Mouse (Mus musculus) lung, postnatal 4 days (tissue): ENCODE data around the gene Hist1h1a.
"Not testable (repeated sequence)": the region's sequence is repeated elsewhere in the genome, so short reads cannot be mapped to it uniquely, and the experiment has no call there.

Experiments
- DNase-seq, 2 experiments: peaks; one replicate each; pipeline ENCODE4 v3.0.0; 2021

Gene Hist1h1a

DNA sequence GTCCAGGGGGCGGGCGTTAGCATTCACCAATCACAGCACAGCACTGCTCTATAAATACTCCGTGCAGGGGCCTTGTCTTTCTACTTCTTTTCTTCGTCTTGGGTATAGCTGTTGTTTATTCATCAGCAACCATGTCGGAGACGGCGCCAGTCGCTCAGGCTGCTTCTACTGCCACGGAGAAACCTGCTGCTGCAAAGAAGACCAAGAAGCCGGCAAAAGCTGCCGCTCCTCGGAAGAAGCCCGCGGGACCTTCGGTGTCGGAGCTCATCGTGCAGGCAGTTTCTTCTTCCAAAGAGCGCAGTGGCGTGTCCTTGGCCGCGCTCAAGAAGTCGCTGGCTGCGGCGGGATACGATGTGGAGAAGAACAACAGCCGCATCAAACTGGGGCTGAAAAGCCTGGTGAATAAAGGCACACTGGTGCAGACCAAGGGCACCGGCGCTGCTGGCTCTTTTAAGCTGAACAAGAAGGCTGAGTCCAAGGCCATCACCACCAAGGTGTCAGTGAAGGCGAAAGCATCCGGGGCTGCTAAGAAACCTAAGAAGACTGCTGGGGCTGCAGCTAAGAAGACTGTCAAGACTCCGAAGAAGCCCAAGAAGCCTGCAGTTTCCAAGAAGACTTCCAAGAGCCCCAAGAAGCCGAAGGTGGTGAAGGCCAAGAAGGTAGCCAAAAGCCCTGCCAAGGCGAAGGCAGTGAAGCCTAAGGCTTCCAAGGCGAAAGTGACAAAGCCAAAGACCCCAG, at the start of gene Hist1h1a:
TSS of gene Hist1h1a (plus strand) at position 81 of the 738 bp plus-strand sequence.
- peak; percentile 91 for DNase-seq

DNA sequence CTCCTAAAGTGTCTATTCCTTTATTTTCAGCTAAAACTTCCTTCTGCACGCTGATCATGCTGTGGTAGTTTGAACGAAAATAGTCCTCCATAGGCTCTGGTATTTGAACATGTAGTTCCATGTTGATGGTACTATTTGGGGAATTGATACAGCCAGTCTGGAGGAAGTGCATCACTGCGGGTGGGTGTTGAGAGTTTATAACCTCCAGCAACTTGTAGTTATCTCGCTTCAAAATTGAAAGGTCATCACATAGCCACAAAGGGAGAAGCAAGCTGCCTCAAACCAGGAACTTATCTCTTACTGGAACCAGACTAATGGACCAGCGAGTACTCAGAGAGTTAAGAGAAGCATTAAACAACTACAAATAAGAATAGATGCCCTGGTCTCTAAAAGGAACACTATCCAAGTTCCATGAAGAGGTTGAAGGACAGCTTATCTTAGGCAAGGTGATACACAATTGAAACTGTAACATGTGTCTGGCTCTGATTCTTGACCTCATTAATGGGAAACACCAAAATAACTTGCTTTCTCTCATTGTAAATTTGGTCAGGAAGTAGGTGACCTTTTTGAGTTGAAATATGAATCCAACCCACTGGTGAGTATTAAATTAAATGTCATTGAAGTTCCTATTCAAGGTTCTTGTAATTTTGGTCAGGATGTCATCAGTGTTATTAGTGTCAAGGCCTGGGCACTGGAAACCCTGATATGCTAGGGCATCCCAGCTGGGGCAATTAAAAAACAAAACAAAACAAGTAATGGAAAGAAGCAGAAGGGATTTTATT, 47.0 kb upstream of the Hist1h1a start:
- no peak for DNase-seq

- DNase-seq: no peak
Observed at GRCm38 (mm10) chr13:23717176-23717575, 46.3 kb upstream of the Hist1h1a start.

- DNase-seq: not testable (repeated sequence)
Observed at GRCm38 (mm10) chr13:23717593-23718245, 45.7 kb upstream of the Hist1h1a start.

DNA sequence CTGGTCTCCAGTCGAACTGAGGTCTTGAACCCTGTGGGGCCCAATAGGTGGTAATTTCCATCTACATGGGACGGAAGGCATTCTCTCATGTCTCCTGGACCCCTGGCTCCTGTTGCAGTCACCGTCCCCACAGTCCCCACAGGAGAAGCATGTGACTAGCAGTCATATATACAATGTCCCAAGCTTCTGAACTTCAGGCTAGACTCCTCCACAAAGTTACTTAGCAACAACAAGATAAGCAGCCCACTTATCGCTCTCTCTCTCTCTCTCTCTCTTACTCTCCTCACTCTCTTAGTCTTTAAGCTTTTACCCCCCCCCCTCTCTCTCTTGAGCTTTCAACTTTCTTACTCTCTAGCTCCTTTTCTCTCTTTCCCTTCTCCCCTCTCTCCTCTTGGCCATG, 39.2 kb upstream of the Hist1h1a start:
- no peak for DNase-seq

DNA sequence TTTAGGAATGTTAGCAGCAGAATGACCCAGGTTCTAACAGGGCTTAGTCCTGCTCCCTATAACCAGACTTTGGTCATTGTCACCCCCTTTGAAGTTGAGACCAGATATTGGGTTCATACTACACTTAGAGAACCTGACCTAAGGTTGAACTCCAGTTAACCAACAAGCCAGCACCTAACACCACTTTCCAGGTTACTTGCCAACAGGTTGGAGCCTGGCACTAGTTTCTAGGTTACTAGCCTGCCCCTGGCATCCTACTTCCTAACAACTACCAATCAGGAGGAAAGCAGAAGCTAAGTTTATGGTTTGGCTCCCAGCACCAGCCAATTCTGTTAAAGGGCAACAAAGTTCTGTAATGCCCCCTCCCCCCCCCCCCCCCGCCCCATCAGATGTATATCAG, 38.3 kb upstream of the Hist1h1a start:
- DNase-seq: no peak

DNA sequence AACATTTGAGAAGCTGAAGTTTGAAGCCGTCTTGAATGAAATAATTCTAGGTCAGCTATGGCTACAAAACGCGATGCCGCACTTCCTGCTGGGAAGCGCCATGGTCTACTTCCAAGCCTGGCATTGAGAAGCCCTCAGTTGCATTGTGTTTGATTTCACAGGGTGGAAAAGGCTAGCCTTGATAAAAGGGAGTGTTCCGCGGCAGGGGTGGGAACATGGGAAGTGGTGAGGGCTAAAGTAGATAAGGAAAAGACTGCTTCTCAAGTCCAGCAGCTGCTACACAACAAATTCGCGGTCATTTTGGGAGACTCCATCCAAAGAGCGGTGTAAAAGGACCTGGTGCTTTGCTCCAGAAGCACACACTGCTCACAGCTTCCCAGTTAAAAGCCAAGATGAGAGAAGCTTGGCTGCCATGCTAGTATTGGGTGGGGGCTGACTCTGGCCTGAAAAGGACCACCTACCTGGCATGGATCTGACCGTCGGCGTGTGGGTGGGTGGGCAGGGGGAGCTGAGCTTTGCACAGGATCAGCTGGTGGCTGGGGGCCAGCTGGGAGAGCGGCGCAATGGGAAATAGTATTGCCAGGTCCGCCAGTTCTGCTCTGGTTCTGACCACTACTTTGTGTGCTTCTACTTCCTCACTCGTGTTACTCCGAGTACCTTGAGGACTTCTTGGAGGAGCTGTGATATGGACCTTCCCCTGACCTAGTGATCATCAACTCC, 34.8 kb upstream of the Hist1h1a start:
- no peak for DNase-seq

DNA sequence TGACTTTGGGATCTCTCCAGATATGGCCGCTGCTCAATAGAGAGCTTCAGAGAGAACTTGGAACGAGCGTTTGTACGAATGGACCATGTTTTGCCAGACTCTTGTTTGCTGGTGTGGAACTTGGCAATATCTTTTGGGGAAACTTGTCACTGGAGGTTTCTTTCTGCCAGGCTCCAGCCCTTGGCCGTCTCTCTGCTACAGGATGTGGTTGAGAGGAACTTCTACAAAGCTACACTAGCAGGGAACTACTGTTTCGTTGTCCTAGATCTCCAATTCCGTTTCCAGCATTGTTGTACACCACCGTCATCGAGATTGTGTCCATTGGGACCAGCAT, 34.3 kb upstream of the Hist1h1a start:
- no peak for DNase-seq

GRCm38 (mm10) chr13:23729706-23730105, 33.8 kb upstream of the Hist1h1a start:
- no peak for DNase-seq

DNA sequence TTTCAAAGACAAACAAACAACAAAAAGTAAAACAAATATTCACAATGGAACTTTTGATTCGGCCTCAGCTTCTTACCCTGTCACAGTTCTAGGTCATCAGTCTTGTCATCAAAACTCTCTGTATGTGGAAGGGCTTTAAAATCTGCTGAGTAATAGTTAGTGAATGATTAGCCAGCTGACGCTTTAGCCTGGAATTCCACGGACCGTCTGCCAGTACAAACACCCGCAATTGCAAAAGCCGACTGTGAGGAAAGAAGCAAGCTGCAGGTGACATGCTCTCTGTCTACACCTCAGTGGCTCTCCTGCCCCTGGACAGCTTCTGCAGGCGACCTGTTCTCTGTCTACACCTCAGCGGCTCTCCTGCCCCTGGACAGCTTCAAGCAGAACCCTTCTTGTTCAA, 33.0 kb upstream of the Hist1h1a start:
- peak in 1 of 2 experiments; percentile 52 for DNase-seq

- DNase-seq: peak in 1 of 2 experiments; percentile 60
Observed at GRCm38 (mm10) chr13:23732156-23732804, 31.2 kb upstream of the Hist1h1a start.

GRCm38 (mm10) chr13:23737091-23737490, 26.4 kb upstream of the Hist1h1a start:
- no peak for DNase-seq

DNA sequence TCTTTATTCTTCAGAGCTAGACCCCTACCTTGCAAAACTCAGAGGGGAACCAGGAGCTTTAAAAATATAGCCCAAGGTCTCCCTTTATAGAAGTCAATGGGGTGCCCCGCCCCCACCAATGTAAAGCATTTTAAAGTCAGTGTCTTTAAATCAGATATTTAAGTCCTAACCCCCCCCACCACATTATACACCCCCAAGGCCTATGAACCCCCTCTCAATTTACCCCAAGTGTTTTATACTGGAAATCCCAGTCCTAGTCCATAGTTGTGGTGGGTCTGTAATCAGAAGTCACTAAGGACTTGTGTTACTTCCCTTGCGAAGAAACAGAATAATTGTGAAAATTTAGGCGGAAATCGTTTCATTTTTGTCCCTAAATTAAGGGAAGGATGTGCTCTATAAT, 25.4 kb upstream of the Hist1h1a start:
- DNase-seq: no peak

DNA sequence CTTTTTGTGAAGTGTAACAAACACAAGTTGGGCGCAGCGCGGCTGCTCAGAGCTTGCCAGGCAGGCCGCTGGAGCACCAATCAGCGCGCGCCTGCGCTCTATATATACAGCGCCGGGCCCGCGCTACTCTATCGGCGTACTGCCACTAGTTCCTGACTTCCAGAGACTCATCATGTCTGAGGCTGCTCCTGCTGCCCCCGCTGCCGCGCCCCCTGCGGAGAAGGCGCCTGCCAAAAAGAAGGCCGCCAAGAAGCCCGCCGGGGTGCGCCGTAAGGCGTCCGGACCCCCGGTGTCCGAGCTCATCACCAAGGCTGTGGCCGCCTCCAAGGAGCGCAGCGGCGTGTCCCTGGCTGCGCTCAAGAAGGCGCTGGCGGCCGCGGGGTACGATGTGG, 24.8 kb upstream of the Hist1h1a start, which contains the start of gene Hist1h1c:
TSS of gene Hist1h1c (plus strand) at position 132 of the 392 bp plus-strand sequence.
- peak; percentile 95 to 96 for DNase-seq

DNA sequence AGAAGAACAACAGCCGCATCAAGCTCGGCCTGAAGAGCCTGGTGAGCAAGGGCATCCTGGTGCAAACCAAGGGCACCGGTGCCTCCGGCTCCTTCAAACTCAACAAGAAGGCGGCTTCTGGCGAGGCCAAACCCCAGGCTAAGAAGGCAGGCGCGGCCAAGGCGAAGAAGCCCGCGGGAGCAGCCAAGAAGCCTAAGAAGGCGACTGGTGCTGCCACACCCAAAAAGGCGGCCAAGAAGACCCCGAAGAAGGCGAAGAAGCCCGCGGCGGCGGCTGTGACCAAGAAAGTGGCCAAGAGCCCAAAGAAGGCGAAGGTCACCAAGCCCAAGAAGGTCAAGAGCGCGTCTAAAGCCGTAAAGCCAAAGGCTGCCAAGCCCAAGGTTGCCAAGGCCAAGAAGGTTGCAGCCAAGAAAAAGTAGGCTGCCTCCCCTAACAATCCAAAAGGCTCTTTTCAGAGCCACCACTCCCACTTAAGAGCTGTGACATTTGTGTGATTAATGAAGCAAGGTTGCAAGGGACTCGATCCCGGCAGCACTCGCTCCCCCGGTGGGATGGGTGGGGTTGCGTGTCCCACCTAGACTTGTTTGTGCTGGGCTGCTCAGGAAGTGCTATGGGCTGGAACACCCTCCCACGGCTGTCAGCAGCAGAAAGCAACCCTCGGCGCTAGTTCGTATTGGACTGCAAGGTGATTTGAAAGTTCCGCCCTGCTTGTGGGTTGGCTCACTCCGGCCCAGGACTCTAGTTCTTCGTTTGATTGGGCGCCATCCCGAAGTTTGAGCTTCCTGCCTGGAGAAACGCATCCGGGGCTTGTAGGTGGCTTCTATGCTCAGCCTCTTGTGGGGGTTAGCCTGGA, 24.2 kb upstream of the Hist1h1a start:
- DNase-seq: peak; percentile 93 to 95

GRCm38 (mm10) chr13:23739922-23740252, 23.6 kb upstream of the Hist1h1a start:
- no peak for DNase-seq

DNA sequence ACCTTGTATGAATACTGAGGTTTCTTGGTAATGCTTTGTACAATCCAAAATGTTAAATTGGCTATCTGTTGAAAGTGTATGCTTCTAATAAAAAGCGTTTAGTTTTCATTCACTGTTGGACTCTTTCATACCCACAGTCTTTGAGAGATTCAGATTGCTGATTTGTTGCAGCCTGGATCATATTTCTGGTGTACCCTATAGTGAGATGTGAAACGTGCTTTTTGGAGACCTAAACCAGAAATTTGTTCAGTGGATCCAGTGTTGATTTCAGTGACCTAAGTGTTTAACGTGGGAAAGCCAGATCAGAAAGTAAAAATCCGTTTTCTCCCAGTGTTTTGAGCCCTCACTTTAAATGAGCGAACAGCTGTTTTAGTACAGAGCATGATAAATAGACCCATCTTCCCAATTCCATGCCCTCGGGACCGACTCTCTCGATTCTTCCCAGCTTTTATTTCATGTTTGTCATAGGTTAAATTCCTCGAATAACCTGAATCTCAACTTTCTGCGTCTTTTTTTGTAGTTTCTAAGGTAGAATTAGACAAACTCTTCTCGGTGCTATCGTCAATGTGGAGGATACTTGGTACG, 23.1 kb upstream of the Hist1h1a start:
- DNase-seq: no peak

DNA sequence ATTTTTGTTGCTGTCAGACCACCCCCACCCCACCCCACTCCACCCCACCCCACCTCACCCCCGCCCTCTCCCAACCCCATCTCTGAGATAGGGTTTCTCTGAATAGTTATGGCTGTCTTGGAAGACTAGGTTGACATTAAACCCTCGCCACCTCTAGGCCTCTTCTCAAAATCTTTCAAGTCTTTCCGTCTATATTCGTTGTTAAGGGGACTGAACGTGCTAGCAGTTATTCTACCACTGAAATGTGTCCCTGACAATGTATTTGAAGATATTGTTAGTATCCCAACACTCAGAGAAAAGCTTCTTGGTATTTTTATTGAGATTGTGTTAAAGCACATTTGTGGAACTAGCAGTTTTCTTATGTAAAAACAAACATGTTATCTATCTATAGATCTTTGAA, 22.6 kb upstream of the Hist1h1a start:
- no peak for DNase-seq

DNA sequence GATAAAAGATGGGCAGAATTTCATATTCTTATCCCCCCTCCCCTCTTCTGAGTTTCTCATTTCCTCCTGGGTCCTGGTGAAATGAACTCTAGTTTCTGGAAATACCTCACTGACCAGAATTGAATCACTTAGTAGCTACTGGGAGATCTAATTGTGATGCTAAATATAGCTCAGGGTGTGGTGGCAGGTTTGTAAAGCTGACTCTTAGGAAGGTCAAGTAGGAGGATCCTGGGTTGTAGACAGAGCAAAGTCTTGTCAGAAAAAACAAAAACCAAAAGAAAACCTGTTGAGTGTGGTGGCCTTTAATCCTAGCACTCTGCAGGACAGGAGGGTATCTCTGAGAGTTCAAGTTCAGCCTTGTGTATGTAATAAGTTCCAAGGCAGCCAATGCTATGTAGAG, 21.5 kb upstream of the Hist1h1a start:
- no peak for DNase-seq

DNA sequence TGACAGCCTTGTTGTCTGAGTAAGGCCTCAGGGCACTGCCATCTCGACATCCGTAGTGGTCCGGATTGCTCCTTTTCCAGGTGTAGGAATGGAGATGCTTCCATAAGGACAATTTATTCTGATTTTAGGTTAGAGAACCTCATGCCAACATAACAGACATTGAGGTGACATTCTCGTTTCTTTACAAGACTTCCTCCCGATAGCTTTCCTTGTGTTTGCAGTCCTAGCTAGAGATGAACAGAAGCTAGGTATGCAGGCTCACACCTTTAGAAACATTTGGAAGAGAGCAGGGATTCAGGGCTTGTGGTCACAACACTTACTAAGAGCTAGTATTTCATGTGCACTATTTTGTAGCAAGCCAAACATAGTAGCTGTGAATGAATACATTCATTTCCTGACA, 20.3 kb upstream of the Hist1h1a start:
- DNase-seq: no peak

DNA sequence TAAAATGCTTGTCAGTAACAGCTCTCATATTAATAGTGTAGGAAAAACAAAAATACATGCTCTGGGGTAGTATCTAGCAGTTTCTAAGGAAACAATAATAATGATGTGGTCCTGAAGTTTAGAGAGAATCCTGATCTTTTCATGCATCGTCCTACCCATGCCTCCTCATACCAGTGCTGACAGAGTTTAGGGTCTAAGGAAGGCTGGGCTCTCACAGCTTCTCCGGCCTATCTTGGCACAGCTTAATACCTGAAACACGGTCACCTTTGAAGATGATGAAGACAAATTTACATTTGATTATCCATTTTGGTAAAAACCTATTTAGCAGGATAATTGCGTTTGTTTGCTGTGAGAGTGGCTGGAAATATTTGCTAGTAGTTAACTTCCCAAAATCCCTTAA, 19.5 kb upstream of the Hist1h1a start:
- no peak for DNase-seq
